Mouse (Mus musculus) C2C12 (cell line): ENCODE data around the gene Lrch3.

Experiments used
- CEBPB ChIP-seq: IDR thresholded peaks from one replicate; pipeline ENCODE4 v1.6.1; 2011; ENCODE audit warnings: low read depth, mild to moderate bottlenecking, control low read depth, moderate library complexity
- CTCF ChIP-seq: IDR thresholded peaks from one replicate; pipeline ENCODE4 v1.5.1; 2011; ENCODE audit not compliant: control insufficient read depth, insufficient read depth, insufficient read length
- MAX ChIP-seq: IDR thresholded peaks from one replicate; pipeline ENCODE4 v1.6.1; 2011; ENCODE audit warnings: mild to moderate bottlenecking, control low read depth
- MYOD1 ChIP-seq: IDR thresholded peaks from one replicate; pipeline ENCODE4 v1.6.1; 2011; ENCODE audit warnings: low read depth; ENCODE audit not compliant: control insufficient read depth, insufficient read length
- MYOG ChIP-seq: IDR thresholded peaks from one replicate; pipeline ENCODE4 v1.6.1; 2011; ENCODE audit not compliant: control insufficient read depth, insufficient read length; ENCODE audit errors: extremely low read depth
- USF1 ChIP-seq: IDR thresholded peaks from one replicate; pipeline ENCODE4 v1.6.1; 2011; ENCODE audit warnings: low read depth, mild to moderate bottlenecking, control low read depth, moderate library complexity

DNA sequence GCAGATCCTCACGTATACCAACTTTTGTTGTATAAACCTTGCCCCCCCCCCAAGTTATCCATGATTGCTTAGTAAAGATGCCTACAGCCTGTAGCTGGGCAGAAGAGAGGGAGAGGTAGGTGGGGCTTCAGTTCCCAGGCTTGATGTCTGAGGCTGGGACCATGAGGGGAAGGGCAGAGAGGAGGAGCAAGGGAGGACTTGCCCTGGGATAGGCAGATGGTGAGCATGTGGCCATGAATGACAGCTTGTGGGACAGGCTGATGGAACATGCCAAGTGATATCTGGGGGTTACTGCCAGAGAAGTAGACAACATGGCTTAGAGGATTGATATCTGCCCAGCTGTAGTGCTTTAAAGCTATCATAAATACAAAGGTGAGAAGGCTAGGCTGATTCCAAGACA, 134.1 kb downstream of the Lrch3 start:
- TF ChIP-seq CTCF: no peak
- TF ChIP-seq CEBPB: no peak
- TF ChIP-seq MAX: no peak
- TF ChIP-seq MYOG: no peak
- TF ChIP-seq USF1: no peak
- no peak for TF ChIP-seq MYOD1
